Mouse (Mus musculus) liver, postnatal 0 days (tissue): Measurements from ENCODE around the gene Gm13276. TPM values are rescaled to one million over a fixed set of nuclear protein-coding genes. Genes with fewer than 3 reads are reported as not detected.
"Not testable (repeated sequence)": the region's sequence is repeated elsewhere in the genome, so short reads cannot be mapped to it uniquely, and the experiment has no call there.

Experiments
- ATAC-seq: fragments of 200-750 bp; cut with Nextera tagmentation; 2 replicates; pipeline ENCODE4 v1.8.0; 2017; ENCODE audit warnings: mild to moderate bottlenecking, moderate library complexity
- DNase-seq: peaks from one replicate; pipeline ENCODE4 v3.0.0-alpha.2; 2016
- H3K27ac ChIP-seq: fragments of 300-500 bp; sonication (generic); 2 replicates; pipeline ENCODE4 v1.5.1; 2014; ENCODE audit warnings: antibody characterized with exemption, moderate library complexity, mild to moderate bottlenecking, low read depth
- H3K27me3 ChIP-seq: fragments of 300-500 bp; sonication (generic); 2 replicates; pipeline ENCODE4 v1.6.1; 2014; ENCODE audit warnings: low read length, control low read depth, mixed read lengths; ENCODE audit not compliant: insufficient read depth
- H3K36me3 ChIP-seq: fragments of 300-500 bp; sonication (generic); replicated peaks from 2 replicates; pipeline ENCODE4 v1.6.1; 2014; ENCODE audit warnings: mild to moderate bottlenecking, control low read depth, low read length, moderate library complexity, mixed read lengths; ENCODE audit not compliant: insufficient read depth
- H3K4me1 ChIP-seq: fragments of 300-500 bp; sonication (generic); 2 replicates; pipeline ENCODE4 v1.6.1; 2014; ENCODE audit warnings: antibody characterized with exemption, mild to moderate bottlenecking, control low read depth; ENCODE audit not compliant: insufficient read depth
- H3K4me2 ChIP-seq: fragments of 300-500 bp; sonication (generic); 2 replicates; pipeline ENCODE4 v1.6.1; 2014; ENCODE audit warnings: low read depth, mild to moderate bottlenecking, low read length, moderate library complexity, mixed read lengths
- H3K4me3 ChIP-seq: fragments of 300-500 bp; sonication (generic); 2 replicates; pipeline ENCODE4 v1.5.1; 2014; ENCODE audit warnings: low read depth, low read length
- H3K9ac ChIP-seq: fragments of 300-500 bp; sonication (generic); replicated peaks from 2 replicates; pipeline ENCODE4 v1.6.1; 2014; ENCODE audit warnings: mild to moderate bottlenecking, moderate library complexity
- H3K9me3 ChIP-seq: fragments of 300-500 bp; sonication (generic); 2 replicates; pipeline ENCODE4 v1.6.1; 2016; ENCODE audit warnings: mild to moderate bottlenecking, control low read depth, low read length, mixed read lengths
- CTCF ChIP-seq: sonication (generic); IDR thresholded peaks from 2 replicates; pipeline ENCODE4 v1.5.1; 2016; ENCODE audit warnings: antibody characterized with exemption, low read depth
- EP300 ChIP-seq: IDR thresholded peaks from 2 replicates; pipeline ENCODE4 v1.6.1; 2016; ENCODE audit warnings: antibody characterized with exemption, low read depth, mild to moderate bottlenecking
- WGBS: fragments of 180-500 bp; shearing (Covaris S2); extraction: QIAGEN DNeasy Blood & Tissue Kit; methylation state at CpG from one replicate; pipeline ENCODE4 v1.1.7; 2014; ENCODE audit not compliant: insufficient replicate concordance; 5-methylcytosine and 5-hydroxymethylcytosine counted together
- polyA plus RNA-seq: library from polyadenylated mRNA; unstranded; fragments of >200 nt; fragmentation: Nextera tagmentation; extraction: Ambion mirVana; gene quantifications from 2 replicates; pipeline ENCODE4 v1.2.1, GENCODE M21; 2015

Gm13276 gene
- polyA plus RNA-seq, 1 experiment from 2014 or later = not detected

DNA sequence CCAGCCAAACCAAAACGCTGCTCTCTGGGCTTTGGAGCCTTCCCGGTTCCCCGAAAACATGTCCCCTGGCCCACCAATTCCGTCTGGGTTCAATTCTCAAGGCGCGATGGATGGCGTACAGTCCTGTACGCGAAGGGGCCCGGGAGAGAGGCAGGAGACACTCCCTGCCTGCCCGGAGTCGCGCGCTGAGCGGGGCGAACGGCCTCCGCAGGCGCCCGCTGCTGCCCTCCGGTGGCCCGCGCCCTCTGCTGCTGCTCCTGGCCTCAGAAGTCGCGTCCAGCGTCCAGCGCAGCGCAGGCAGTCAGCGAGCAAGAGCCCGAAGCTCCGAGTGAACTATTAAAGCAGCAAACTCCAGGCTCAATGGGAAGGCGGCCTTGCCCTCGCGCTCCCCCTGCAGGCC, 20.3 kb downstream of the Gm13276 start:
- H3K4me3 ChIP-seq, DNase-seq: not testable (repeated sequence)
- TF ChIP-seq CTCF = peak; percentile 41

DNA sequence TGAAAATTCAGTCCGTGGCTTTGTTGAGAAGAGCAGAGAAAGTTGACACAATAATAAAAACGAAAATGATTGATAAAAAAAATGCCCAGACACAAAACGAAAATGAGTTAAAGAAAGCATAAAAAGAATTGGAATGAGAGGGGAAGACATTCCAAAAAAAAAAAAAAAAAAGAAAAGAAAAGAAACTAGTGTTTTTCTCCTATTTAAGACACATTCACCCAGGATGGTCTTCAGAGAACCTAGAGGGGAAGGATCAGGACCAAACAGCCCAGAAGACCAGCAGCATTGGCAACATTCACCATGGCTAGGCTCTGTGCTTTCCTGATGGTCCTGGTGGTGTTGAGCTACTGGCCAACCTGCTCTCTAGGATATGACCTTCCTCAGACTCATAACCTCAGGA, 30.4 kb downstream of the Gm13276 start, which contains the start of gene Ifna7:
Ifna7 (plus strand) TSS at position 301 of the 400 bp plus-strand sequence.
- ATAC-seq = no peak
- H3K4me3 ChIP-seq = no peak within 1 kb of the TSS

More for the DNA sequence above, 20.3 kb downstream of the Gm13276 start:
- not testable (repeated sequence) for H3K9ac ChIP-seq, H3K36me3 ChIP-seq, H3K4me2 ChIP-seq, H3K27me3 ChIP-seq, H3K27ac ChIP-seq, H3K9me3 ChIP-seq, H3K4me1 ChIP-seq, ATAC-seq
- no CpG with 5 or more reads among the region's 34 CpGs for WGBS

DNA sequence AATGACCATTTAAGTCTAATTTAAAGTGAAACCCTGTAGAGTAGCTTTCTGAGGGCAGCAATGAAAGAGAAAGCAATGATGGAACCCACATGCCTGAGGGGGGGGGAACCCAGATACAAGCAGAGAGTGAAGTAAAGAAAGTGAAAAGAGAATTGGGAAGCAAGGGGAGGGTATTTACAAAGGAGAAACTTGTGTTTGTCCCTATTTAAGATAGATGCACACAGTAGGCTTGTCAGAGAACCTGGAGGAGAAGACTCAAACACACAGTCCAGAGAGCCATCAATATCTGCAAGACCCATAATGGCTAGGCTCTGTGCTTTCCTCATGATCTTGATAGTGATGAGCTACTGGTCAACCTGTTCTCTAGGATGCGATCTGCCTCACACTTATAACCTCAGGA, 34.1 kb downstream of the Gm13276 start, which contains the start of gene Ifna11:
Ifna11 (plus strand) TSS at position 301 of the 400 bp plus-strand sequence.
- H3K4me1 ChIP-seq = no peaks in the 10 kb centered on the region
- WGBS = 60% methylated on average over 1 of the region's 1 CpGs
- H3K4me3 ChIP-seq = no peak within 1 kb of the TSS
- H3K9me3 ChIP-seq = no peaks in the 10 kb centered on the region
- TF ChIP-seq CTCF (no peak), EP300 (no peak)
- no peaks in the 10 kb centered on the region for H3K27me3 ChIP-seq
- no peaks in the 10 kb centered on the region for H3K36me3 ChIP-seq
- no peak within 1 kb of the TSS for H3K9ac ChIP-seq
- no peak within 1 kb of the TSS for H3K4me2 ChIP-seq
- H3K27ac ChIP-seq = no peak within 1 kb of the TSS
- no peak for DNase-seq
- ATAC-seq = no peak

More for the DNA sequence above, 30.4 kb downstream of the Gm13276 start, which contains the start of gene Ifna7:
- no peaks in the 10 kb centered on the region for H3K4me1 ChIP-seq
- H3K4me2 ChIP-seq = no peak within 1 kb of the TSS
- no peak within 1 kb of the TSS for H3K9ac ChIP-seq
- 53% methylated on average over 3 of the region's 3 CpGs for WGBS
- H3K36me3 ChIP-seq = no peaks in the 10 kb centered on the region
- H3K9me3 ChIP-seq = no peaks in the 10 kb centered on the region
- H3K27me3 ChIP-seq = no peaks in the 10 kb centered on the region
- TF ChIP-seq CTCF (no peak), EP300 (no peak)
- no peak within 1 kb of the TSS for H3K27ac ChIP-seq
- no peak for DNase-seq

DNA sequence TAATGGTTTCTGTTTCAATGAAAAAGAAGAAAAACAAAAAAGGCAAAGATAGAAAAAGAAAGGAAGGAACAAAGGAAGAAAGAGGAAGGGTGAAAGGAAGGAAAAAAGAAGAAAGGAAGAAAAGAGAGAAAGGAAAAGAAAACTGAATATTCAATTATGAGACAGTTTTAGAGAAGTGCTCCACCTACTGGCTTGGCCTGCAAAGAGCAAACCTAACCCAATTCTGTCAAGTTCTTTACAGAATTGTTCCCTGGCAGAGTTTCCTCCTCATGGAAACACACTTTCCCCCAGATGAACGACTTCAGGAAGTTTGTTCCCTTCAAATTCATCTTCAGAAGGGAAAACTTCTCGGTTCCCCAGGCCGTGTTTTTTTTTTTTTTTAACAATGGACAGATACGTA, 37.5 kb downstream of the Gm13276 start:
- Histone ChIP-seq H3K27ac (no peak overlapping the region), H3K36me3 (no peaks in the 10 kb centered on the region), H3K4me3 (no peak overlapping the region), H3K9me3 (no peaks in the 10 kb centered on the region), H3K4me2 (no peak overlapping the region), H3K9ac (no peak overlapping the region), H3K4me1 (no peaks in the 10 kb centered on the region), H3K27me3 (no peaks in the 10 kb centered on the region)
- DNase-seq = no peak
- TF ChIP-seq CTCF (peak; percentile 53), EP300 (no peak)
- ATAC-seq = no peak
- 23% methylated on average over 4 of the region's 4 CpGs for WGBS

GRCm38 (mm10) chr4:88827116-88827515, 41.6 kb downstream of the Gm13276 start, which contains the start of gene Ifna6:
TSS of gene Ifna6 (plus strand) at chr4:88827416.
- H3K36me3 ChIP-seq, H3K4me2 ChIP-seq, DNase-seq, H3K9me3 ChIP-seq, H3K27me3 ChIP-seq, H3K4me3 ChIP-seq, H3K27ac ChIP-seq, H3K4me1 ChIP-seq, ATAC-seq, H3K9ac ChIP-seq: not testable (repeated sequence)

GRCm38 (mm10) chr4:88830523-88830922, 45.0 kb downstream of the Gm13276 start:
- Histone ChIP-seq H3K27ac (no peak overlapping the region), H3K4me3 (no peak overlapping the region), H3K36me3 (no peaks in the 10 kb centered on the region), H3K9me3 (no peaks in the 10 kb centered on the region), H3K27me3 (no peaks in the 10 kb centered on the region), H3K4me2 (no peak overlapping the region), H3K4me1 (no peaks in the 10 kb centered on the region), H3K9ac (no peak overlapping the region)
- 24% methylated on average over 4 of the region's 4 CpGs for WGBS
- DNase-seq (no peak), ATAC-seq (no peak)
- TF ChIP-seq CTCF (peak; percentile 44), EP300 (no peak)

- not testable (repeated sequence) for H3K4me3 ChIP-seq, DNase-seq, ATAC-seq, H3K9ac ChIP-seq, H3K27me3 ChIP-seq, H3K36me3 ChIP-seq, H3K9me3 ChIP-seq, H3K4me1 ChIP-seq, H3K4me2 ChIP-seq, H3K27ac ChIP-seq
- 75% methylated on average over 1 of the region's 1 CpGs for WGBS
Observed at GRCm38 (mm10) chr4:88835225-88835624, 49.7 kb downstream of the Gm13276 start, which contains the start of gene Ifna5. TSS of gene Ifna5 (plus strand) at chr4:88835525.

Other genes starting within 250 kb of the Gm13276 start
- gene Ifna15, start 227.5 kb upstream of the Gm13276 start, polyA plus RNA-seq = not detected in 2 replicates
- gene Ifna14, start 213.9 kb upstream of the Gm13276 start, polyA plus RNA-seq = not detected in 2 replicates
- not detected in 2 replicates for gene Ifna9, start 193.3 kb upstream of the Gm13276 start, polyA plus RNA-seq
- gene Ifna12, start 182.3 kb upstream of the Gm13276 start, polyA plus RNA-seq = not detected in 2 replicates
- not detected in 2 replicates for gene C87499, start 151.3 kb upstream of the Gm13276 start, polyA plus RNA-seq
- gene Ifna13, start 141.2 kb upstream of the Gm13276 start, polyA plus RNA-seq = not detected in 2 replicates
- gene Ifna16, start 108.8 kb upstream of the Gm13276 start, polyA plus RNA-seq = not detected in 2 replicates
- gene Ifna2, start 101.8 kb upstream of the Gm13276 start, polyA plus RNA-seq = not detected in 2 replicates
- gene Ifnab, start 94.3 kb upstream of the Gm13276 start, polyA plus RNA-seq = not detected in 2 replicates
- gene Gm26566, start 63.9 kb upstream of the Gm13276 start, polyA plus RNA-seq = 0.15 and 0.22 TPM in 2 replicates
- gene Klhl9, start 63.2 kb upstream of the Gm13276 start, polyA plus RNA-seq = 18.6 and 20.1 TPM in 2 replicates
- gene Gm13271, start 30.8 kb upstream of the Gm13276 start, polyA plus RNA-seq = not detected in 2 replicates
- gene Gm13283, start 25.6 kb upstream of the Gm13276 start, polyA plus RNA-seq = 0.13 TPM in 1 of 2 replicates, not detected in the other
- gene Gm13290, start 11.9 kb upstream of the Gm13276 start, polyA plus RNA-seq = not detected in 2 replicates
- gene Gm13289, start 8.8 kb upstream of the Gm13276 start, polyA plus RNA-seq = not detected in 2 replicates
- not detected in 2 replicates for gene Gm13272, start 5.9 kb upstream of the Gm13276 start, polyA plus RNA-seq
- not detected in 2 replicates for gene Ifnz, start 3.6 kb upstream of the Gm13276 start, polyA plus RNA-seq
- not detected in 2 replicates for gene Gm13277, start 2.9 kb downstream of the Gm13276 start, polyA plus RNA-seq
- not detected in 2 replicates for gene Gm13278, start 5.8 kb downstream of the Gm13276 start, polyA plus RNA-seq
- gene Gm13275, start 8.8 kb downstream of the Gm13276 start, polyA plus RNA-seq = not detected in 2 replicates
- not detected in 2 replicates for gene Gm13279, start 11.7 kb downstream of the Gm13276 start, polyA plus RNA-seq
- gene Gm13285, start 14.0 kb downstream of the Gm13276 start, polyA plus RNA-seq = 0.17 and 0.25 TPM in 2 replicates
- gene Gm13287, start 17.5 kb downstream of the Gm13276 start, polyA plus RNA-seq = not detected in 2 replicates
- gene Gm13288, start 19.8 kb downstream of the Gm13276 start, polyA plus RNA-seq = not detected in 2 replicates
- gene Ifna7, start 30.5 kb downstream of the Gm13276 start, polyA plus RNA-seq = not detected in 2 replicates
- not detected in 2 replicates for gene Ifna11, start 34.2 kb downstream of the Gm13276 start, polyA plus RNA-seq
- gene Ifna6, start 41.7 kb downstream of the Gm13276 start, polyA plus RNA-seq = not detected in 2 replicates
- gene Ifna5, start 49.8 kb downstream of the Gm13276 start, polyA plus RNA-seq = not detected in 2 replicates
- not detected in 2 replicates for gene Ifna4, start 56.2 kb downstream of the Gm13276 start, polyA plus RNA-seq
- gene Ifna1, start 64.4 kb downstream of the Gm13276 start, polyA plus RNA-seq = not detected in 2 replicates
- gene Ifne, start 94.5 kb downstream of the Gm13276 start, polyA plus RNA-seq = not detected in 2 replicates